1 mouse cellular context compared by ENCODE assay signal in the genomic region with DNA sequence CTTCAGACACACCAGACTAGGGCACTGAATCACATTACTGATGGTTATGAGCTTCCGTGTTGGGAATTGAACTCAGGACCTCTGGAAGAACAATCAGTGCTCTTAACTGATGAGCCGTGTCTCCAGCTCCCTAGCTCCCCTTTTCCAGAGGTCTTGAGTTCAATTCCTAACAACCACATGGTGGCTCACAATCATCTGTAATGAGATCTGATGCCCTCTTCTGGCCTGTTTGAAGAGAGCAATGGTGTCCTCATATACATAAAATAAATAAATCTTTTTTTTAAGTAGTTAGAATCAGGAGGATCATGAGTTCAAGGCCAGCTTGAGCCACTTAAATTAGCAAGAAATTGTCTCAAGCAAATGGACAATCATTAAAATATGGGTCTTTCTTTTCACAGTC.
TF ChIP-seq lines count a peak whose summit lies in the region.

No protein-coding gene starts in this region.

TF ChIP-seq in MEL, 35 proteins besides CTCF, POLR2A, EP300 and RAD21:
- no peak for TF ChIP-seq ZMIZ1 (IDR thresholded peaks at IDR 0.05; ENCODE audit: low read depth, low read length)
- no peak for TF ChIP-seq UBTF (IDR thresholded peaks at IDR 0.05; ENCODE audit: borderline replicate concordance, insufficient read depth, low read depth, low read length)
- no peak for TF ChIP-seq CHD1 (IDR thresholded peaks at IDR 0.05; ENCODE audit: low read depth, low read length)
- no peak for TF ChIP-seq POLR2AphosphoS2 (IDR thresholded peaks at IDR 0.05; ENCODE audit: low read length)
- no peak for TF ChIP-seq MXI1 (IDR thresholded peaks at IDR 0.05; ENCODE audit: low read depth, low read length)
- TF ChIP-seq ZNF384 (IDR thresholded peaks at IDR 0.05; ENCODE audit: low read depth, low read length) = peak; percentile 55
- no peak for TF ChIP-seq USF1 (IDR thresholded peaks at IDR 0.05; ENCODE audit: low read depth, low read length)
- TF ChIP-seq ZKSCAN1 (IDR thresholded peaks at IDR 0.05; ENCODE audit: low read depth, low read length) = no peak
- peak; percentile 70 for TF ChIP-seq SMC3 (IDR thresholded peaks at IDR 0.05; ENCODE audit: low read depth, low read length)
- TF ChIP-seq JUND (IDR thresholded peaks at IDR 0.05; ENCODE audit: low read depth, low read length) = no peak
- TF ChIP-seq NRF1 (IDR thresholded peaks at IDR 0.05; ENCODE audit: insufficient read depth, low read depth, low read length, poor library complexity, severe bottlenecking) = no peak
- no peak for TF ChIP-seq CHD2 (IDR thresholded peaks at IDR 0.05; ENCODE audit: low read length)
- 0 out of 2 replicates have a peak, but pooled peaks have one; percentile 10 for TF ChIP-seq BHLHE40 (IDR thresholded peaks at IDR 0.05; ENCODE audit: borderline replicate concordance, low read depth, low read length)
- no peak for TF ChIP-seq GABPA (IDR thresholded peaks at IDR 0.05; ENCODE audit: low read depth, low read length)
- no peak for TF ChIP-seq MAFK (IDR thresholded peaks at IDR 0.05; ENCODE audit: borderline replicate concordance, low read depth, low read length)
- no peak for TF ChIP-seq MYB (IDR thresholded peaks at IDR 0.05; ENCODE audit: low read depth, low read length)
- no peak for TF ChIP-seq HCFC1 (IDR thresholded peaks at IDR 0.05; ENCODE audit: low read depth, low read length)
- TF ChIP-seq POLR2AphosphoS5 (IDR thresholded peaks at IDR 0.05; ENCODE audit: borderline replicate concordance, low read depth, low read length) = no peak
- no peak for TF ChIP-seq GATA1 (IDR thresholded peaks at IDR 0.05; ENCODE audit: low read depth, low read length)
- TF ChIP-seq MYC (IDR thresholded peaks at IDR 0.05; ENCODE audit: low read depth, low read length) = peak; percentile 76
- TF ChIP-seq E2F4 (IDR thresholded peaks at IDR 0.05; ENCODE audit: borderline replicate concordance, low read depth, low read length) = no peak
- peak; percentile 64 for TF ChIP-seq ZC3H11A (IDR thresholded peaks at IDR 0.05; ENCODE audit: low read depth, low read length)
- no peak for TF ChIP-seq SIN3A (IDR thresholded peaks at IDR 0.05; ENCODE audit: low read length)
- no peak for TF ChIP-seq ELF1 (IDR thresholded peaks at IDR 0.05; ENCODE audit: low read depth, low read length)
- TF ChIP-seq TBP (IDR thresholded peaks at IDR 0.05; ENCODE audit: low read depth, low read length) = no peak
- TF ChIP-seq KAT2A (conservative IDR thresholded peaks at IDR 0.05; ENCODE audit: low read depth, low read length) = no peak
- no peak for TF ChIP-seq MEF2A (IDR thresholded peaks at IDR 0.05; ENCODE audit: extremely low read depth, insufficient replicate concordance, low read depth, low read length, poor library complexity, severe bottlenecking)
- no peak for TF ChIP-seq TAL1 (IDR thresholded peaks at IDR 0.05; ENCODE audit: low read length)
